Mouse (Mus musculus): Measurements from ENCODE around the gene Scel.

The Scel gene

GRCm38 (mm10) chr14:103575854-103576253 lies 62.7 kb downstream of the Scel start:
- DNase-seq, result no peak

DNA sequence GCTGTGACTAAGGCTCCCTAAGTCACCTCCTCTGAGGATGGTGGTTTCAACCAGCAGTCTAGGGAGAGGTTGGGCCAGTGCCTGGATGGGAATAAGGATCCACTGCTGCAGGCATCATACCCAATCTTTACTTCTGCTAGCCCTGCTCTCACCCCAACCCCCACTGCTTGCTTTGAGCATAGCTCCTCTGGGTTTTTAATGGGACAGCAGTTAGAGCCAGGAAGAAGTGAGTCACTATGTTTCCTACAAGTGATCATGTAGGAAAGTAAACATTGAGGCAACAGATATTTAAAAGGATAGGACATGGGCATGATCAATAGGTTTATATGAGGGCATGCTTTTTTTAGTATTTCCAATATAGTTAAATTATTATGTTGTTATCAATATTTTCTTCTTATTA lies 63.9 kb downstream of the Scel start:
- no peak for DNase-seq

GRCm38 (mm10) chr14:103586662-103587061 lies 73.5 kb downstream of the Scel start:
- no peak for DNase-seq

DNA sequence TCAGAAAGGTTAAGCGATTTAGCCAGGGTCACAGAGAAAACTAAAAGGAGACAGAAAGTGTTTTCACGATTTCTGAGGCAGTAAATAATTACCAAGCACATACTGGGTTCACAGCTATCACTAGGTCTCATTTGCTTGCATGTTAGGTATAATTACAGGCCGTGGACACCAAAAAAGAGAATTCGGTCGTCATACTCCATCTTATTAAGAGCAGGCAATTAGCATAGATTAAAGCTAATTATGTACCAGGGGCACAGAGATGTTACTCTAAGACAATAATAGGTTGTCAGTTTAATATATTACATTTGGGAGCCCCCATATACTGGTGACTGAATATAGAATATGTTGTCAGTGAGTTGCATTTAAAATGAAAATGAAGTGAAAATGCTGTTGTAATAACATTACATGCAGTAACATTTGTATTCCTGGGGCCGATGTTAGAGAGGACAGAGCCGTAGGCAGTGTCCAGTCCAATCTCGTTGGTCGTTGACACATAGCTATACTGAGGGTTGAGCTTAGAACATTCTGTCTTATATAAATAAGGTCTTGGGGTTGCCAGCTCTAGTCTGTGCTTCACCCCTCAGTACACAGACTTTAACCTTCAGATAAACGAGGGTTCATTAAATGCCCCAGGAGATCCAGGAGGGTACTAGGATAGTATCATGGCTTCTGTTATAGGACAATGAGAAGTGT lies 74.2 kb downstream of the Scel start:
- no peak for DNase-seq

- no peak for DNase-seq
Observed at GRCm38 (mm10) chr14:103589819-103590218, 76.7 kb downstream of the Scel start.

- no peak for DNase-seq
Observed at GRCm38 (mm10) chr14:103595870-103596269, 82.7 kb downstream of the Scel start.

GRCm38 (mm10) chr14:103608063-103608462 lies 94.9 kb downstream of the Scel start:
- DNase-seq, result no peak

GRCm38 (mm10) chr14:103613573-103614271 lies 100.6 kb downstream of the Scel start:
- DNase-seq, result no peak

GRCm38 (mm10) chr14:103614272-103614587 lies 101.1 kb downstream of the Scel start:
- DNase-seq, result no peak

GRCm38 (mm10) chr14:103619756-103620155 lies 106.6 kb downstream of the Scel start:
- DNase-seq, result no peak

DNA sequence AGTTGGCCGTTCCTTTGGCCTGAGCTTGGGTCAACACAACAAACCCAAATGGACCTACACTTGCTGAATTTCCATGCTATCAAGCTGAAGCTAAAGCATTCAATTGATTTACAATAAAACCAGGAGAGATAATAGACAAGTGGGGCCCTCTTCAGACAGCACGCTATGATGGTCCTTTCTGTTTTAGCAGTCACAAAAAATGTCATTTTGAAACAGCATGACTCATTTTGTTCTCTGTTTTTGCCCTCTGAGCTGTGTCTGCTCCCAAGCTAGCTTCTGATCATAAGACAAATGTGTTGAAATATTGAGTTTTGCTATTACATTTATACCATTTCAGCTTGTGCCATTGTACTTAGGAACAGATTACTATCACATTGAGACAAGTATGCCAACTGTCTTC lies 108.1 kb downstream of the Scel start:
- no peak for DNase-seq

DNA sequence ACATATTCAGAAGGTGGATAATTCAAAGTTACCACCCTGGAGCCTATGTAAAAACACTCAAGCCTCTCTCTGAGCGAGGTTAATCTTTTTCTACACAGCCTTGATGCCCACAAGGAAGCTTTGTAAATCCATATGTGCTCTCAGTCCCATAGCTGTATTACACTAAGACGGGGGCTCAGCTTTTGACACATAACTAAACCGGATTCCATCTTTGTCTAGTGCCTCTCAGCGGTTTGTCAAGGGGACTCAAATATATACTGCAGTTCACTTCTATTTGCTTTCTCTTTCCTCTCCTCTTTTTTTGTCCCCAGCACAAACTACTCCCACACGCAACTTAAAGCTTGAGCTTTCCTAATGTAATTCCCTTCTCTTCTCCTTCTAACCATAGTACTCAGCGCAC lies 113.0 kb downstream of the Scel start:
- no peak for DNase-seq

DNA sequence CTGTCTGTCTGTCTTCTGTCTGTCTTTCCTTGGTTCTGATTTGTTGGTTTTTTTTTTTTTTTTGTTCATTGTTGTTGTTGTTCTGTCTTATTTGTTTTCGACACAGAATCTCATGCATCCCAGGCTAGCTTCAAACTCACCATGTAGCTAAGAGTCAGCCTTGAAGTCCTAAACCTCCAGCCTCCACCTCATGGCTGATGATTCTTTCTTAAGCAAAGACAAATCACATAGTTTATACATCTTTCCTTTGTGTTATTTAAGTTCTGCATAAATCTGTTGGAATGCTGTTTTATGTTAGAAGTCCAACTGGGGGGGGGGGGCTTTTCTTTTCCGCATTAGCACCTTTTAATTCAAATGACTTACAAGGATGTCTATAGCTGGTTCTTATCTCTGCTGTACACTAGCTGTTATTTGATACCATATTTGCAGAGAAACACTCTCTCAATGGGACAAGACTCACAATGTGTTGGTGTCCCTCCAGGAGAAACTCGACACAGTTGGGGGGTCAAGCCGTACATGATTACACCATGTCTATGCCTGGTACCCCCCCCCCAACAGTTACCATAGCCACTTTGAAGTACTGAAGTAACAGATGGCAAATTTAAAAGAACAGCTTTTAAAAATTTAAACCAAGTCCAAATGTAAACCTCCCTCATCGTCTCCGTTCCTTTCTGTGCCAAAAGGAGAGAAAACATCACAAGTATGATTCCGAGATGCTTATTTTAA lies 116.7 kb downstream of the Scel start:
- DNase-seq, result no peak

GRCm38 (mm10) chr14:103630545-103630944 lies 117.4 kb downstream of the Scel start:
- no peak for DNase-seq

GRCm38 (mm10) chr14:103643933-103644332 lies 130.8 kb downstream of the Scel start:
- no peak for DNase-seq

DNA sequence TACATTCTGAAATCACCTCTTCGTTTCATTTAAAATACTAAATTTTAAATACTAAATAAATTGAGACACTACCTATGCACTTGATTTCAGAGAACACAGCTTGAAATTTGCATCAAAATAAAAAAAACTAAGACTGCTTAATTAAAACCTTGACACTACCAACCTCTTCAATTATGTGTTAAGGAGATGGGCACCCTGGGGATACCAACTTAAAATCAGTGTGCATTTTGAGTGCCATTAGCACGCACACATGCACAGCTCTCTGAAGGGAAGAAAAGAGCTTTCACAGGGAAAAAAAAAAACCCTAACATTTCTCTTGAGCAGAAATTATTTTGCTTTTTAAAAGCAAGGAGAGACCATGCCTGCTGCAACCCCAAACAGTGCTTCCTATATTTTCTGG lies 134.8 kb downstream of the Scel start:
- no peak for DNase-seq

GRCm38 (mm10) chr14:103648623-103649255 lies 135.6 kb downstream of the Scel start:
- DNase-seq, result peak; percentile 24

DNA sequence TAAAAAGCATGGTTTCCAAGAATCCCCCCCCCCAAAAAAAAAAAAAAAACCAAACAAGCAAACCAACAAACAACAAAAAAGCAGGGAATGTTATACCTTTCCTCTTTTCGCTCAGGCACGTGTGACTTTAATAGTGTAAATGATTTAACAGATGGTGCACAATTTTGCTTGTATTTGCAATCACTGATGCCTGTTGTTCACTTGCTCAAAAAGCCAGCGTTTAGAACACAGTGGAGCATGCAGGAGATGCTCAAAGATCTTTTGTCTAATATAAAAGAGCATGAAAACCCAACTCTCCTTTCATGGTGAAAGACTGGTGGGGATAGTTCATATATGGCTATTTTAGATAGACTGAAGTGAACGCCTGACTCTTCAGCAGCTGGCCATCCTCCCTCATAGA lies 136.2 kb downstream of the Scel start:
- DNase-seq, result no peak

DNA sequence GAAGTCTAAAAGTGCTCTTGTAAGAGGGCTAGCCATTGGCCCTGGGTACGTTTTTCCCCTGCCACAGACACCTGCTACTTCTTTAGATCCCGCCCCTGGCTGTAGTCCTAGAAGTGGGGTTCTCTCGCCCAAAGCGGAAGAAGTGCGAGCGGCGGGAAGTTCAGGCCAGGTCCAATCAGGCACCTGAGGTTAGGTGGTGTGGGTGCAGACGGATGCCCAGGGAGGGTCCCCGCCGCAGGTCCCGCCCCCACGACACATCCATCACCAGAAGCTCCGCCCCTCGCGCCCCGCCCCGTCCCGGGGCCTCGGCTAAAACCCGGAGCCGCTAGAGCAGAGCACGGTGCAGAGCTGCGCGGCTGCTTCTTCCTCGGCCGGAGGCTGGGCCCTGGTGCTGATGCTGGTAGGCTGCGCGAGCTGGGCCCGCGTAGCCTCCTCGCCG lies 136.8 kb downstream of the Scel start, which contains the start of gene Slain1:
Slain1 (plus strand) TSS at position 333 of the 439 bp plus-strand sequence.
- peak; percentile 96 for DNase-seq

- peak; percentile 78 for DNase-seq
Observed at GRCm38 (mm10) chr14:103650413-103651101, 137.4 kb downstream of the Scel start.

DNA sequence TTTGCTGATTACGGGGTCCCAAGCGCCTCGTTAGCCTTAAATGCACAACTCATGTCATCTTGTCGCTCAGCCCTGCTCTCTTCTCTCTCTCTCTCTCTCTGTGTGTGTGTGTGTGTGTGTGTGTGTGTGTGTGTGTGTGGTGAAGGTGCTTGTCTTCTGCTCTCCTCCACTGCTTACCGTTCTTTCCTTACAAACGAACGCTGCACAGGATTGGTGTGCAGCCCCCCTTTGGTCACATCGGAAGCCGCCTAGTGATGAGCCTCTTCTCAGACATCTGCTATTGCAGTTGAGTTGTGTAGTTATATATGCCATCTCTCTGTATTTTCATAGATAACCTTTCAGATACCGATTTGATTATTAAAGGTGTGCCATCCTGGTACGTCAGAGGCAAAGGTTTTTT lies 138.0 kb downstream of the Scel start:
- DNase-seq, result no peak

GRCm38 (mm10) chr14:103651562-103651961 lies 138.4 kb downstream of the Scel start:
- no peak for DNase-seq

DNA sequence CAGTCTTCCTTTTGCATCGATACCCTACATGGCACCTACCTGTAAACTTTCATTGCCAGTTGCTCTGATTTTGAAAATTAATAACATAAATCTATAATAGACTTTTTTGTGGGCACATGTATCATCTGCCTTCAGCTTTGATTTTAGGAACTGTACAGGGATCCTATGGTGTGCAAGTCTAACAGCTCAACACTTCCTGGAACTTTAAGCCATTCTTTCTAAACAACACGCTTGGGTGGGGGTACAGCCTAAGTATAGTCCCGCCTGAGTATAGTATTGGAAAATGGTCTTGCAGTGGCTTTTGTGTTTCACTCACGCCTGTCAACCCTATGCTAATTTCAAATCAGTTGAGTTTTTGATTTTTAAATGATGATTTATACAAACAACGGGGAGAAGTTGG lies 139.4 kb downstream of the Scel start:
- DNase-seq, result no peak

Measured in cerebellum, adult 8-10 months (tissue).